Comparison of ENCODE assay signal across 19 mouse cellular contexts in genomic region chr1:36148809-36149208, GRCm38 (mm10).
DNase-seq lines count a peak whose midpoint lies in the region; ATAC-seq and TF ChIP-seq lines count a peak whose summit lies in the region.
"Had no signal": no experiment of that assay in that cellular context is flagged by ENCODE, and none has a peak within 500 bp of the region (broad histone marks: within the 10 kb centered on the region; RNA-seq: fewer than 3 reads in every experiment).

No protein-coding gene starts in this region.

- peaks cover 90% of the 10 kb centered on the region for H3K36me3 ChIP-seq in heart, postnatal 0 days (replicated peaks; ENCODE audit: control insufficient read depth, insufficient read depth, low read length)

- H3K4me2 ChIP-seq in heart, postnatal 0 days (ENCODE audit: low read depth, low read length) = no peak overlapping the region
- H3K4me2 ChIP-seq: forebrain, embryonic 13.5 days; hindbrain, embryonic 15.5 days; stomach, embryonic 15.5 days had no signal

- 54% methylated on average over 2 of the region's 2 CpGs for WGBS in heart, postnatal 0 days

- H3K27me3 ChIP-seq in heart, postnatal 0 days (ENCODE audit: control insufficient read depth, insufficient read depth, low read length) = no peaks in the 10 kb centered on the region
- H3K27me3 ChIP-seq: forebrain, embryonic 13.5 days; hindbrain, embryonic 15.5 days; Patski; stomach, embryonic 15.5 days had no signal

- no peak overlapping the region for H3K4me3 ChIP-seq in heart, postnatal 0 days (ENCODE audit: low read depth, low read length)
- H3K4me3 ChIP-seq: forebrain, embryonic 13.5 days; hindbrain, embryonic 15.5 days; stomach, embryonic 15.5 days had no signal

- H3K4me1 ChIP-seq in heart, postnatal 0 days (ENCODE audit: control insufficient read depth, insufficient read depth) = no peaks in the 10 kb centered on the region
- H3K4me1 ChIP-seq: forebrain, embryonic 13.5 days; hindbrain, embryonic 15.5 days; stomach, embryonic 15.5 days had no signal

- no peaks in the 10 kb centered on the region for H3K9me3 ChIP-seq in heart, postnatal 0 days (replicated peaks; ENCODE audit: control insufficient read depth, low read length)
- H3K9me3 ChIP-seq: forebrain, embryonic 13.5 days; hindbrain, embryonic 15.5 days; stomach, embryonic 15.5 days had no signal

- H3K9ac ChIP-seq in heart, postnatal 0 days (replicated peaks; ENCODE audit: low read depth, low read length) = no peak overlapping the region
- H3K9ac ChIP-seq: forebrain, embryonic 13.5 days; hindbrain, embryonic 15.5 days; stomach, embryonic 15.5 days had no signal

- no peak for ATAC-seq in heart, postnatal 0 days (ENCODE audit: insufficient read depth, low read depth)
- peak; percentile 83 for ATAC-seq in CD4-positive, CD25-positive, alpha-beta regulatory T cell, adult 4 months
- ATAC-seq: forebrain, embryonic 13.5 days; midbrain, embryonic 16.5 days; Patski had no signal

- no peak for TF ChIP-seq EP300 in heart, postnatal 0 days (IDR thresholded peaks at IDR 0.05; ENCODE audit: low read depth)

- no peak for DNase-seq in heart, postnatal 0 days (ENCODE audit: low spot score)
- DNase-seq in heart, adult 8-10 months (ENCODE audit: low spot score) = no peak
- DNase-seq in induced T-regulatory cell, adult 2 months (ENCODE audit: low read depth) = peak; percentile 46
- peak; percentile 80 for DNase-seq in thymus, postnatal 14 days
- no peak for DNase-seq in adrenal gland, postnatal 36 days
- DNase-seq in cerebellum, adult 8-10 months = no peak
- no peak for DNase-seq in cerebellum, postnatal 4 days (ENCODE audit: low spot score in 2 of 2)
- DNase-seq: adrenal gland, postnatal 14 days; cerebellum, adult 11-12 months; gastrocnemius, postnatal 10 days; kidney, adult 11 months; layer of hippocampus, postnatal 36 days; lung, adult 18-20 months had no signal

- peak overlapping the region; percentile 72; the same call in 1 of the 2 replicates for H3K27ac ChIP-seq in heart, postnatal 0 days (ENCODE audit: low read depth)
- H3K27ac ChIP-seq: forebrain, embryonic 13.5 days; hindbrain, embryonic 15.5 days; stomach, embryonic 15.5 days had no signal

- TF ChIP-seq CTCF in heart, postnatal 0 days (IDR thresholded peaks at IDR 0.05; ENCODE audit: low read depth) = no peak

Comparison
In these comparisons a context has a peak if more than half of its experiments do, and no peak if none do; other contexts are left out.
1. DNase-seq: peak in induced T-regulatory cell, adult 2 months (single experiment) and thymus, postnatal 14 days (single experiment); none in heart, postnatal 0 days (single experiment), heart, adult 8-10 months (single experiment), adrenal gland, postnatal 36 days (0 of 2), cerebellum, adult 8-10 months (single experiment) and cerebellum, postnatal 4 days (0 of 2).